Mouse (Mus musculus) testis, adult 2 months (tissue): Measurements from ENCODE around the gene Samd4. TPM values are rescaled to one million over a fixed set of nuclear protein-coding genes. Genes with fewer than 3 reads are reported as not detected.

Experiments
- H3K27ac ChIP-seq: fragments of 200-500 bp; 2 replicates; pipeline ENCODE4 v1.5.1; 2012; ENCODE audit warnings: low read depth, low read length; ENCODE audit not compliant: control insufficient read depth, insufficient read depth
- H3K27me3 ChIP-seq: fragments of 200-500 bp; 2 replicates; pipeline ENCODE4 v1.6.1; 2012; ENCODE audit warnings: mild to moderate bottlenecking, low read length, moderate library complexity; ENCODE audit not compliant: control insufficient read depth, insufficient read depth
- H3K36me3 ChIP-seq: fragments of 200-500 bp; 2 replicates; pipeline ENCODE4 v1.6.1; 2012; ENCODE audit warnings: mild to moderate bottlenecking, low read length; ENCODE audit not compliant: control insufficient read depth, insufficient read depth
- H3K4me1 ChIP-seq: fragments of 200-500 bp; 2 replicates; pipeline ENCODE4 v1.6.1; 2012; ENCODE audit warnings: low read length; ENCODE audit not compliant: control insufficient read depth, insufficient read depth
- H3K4me3 ChIP-seq: fragments of 200-500 bp; 2 replicates; pipeline ENCODE4 v1.5.1; 2012; ENCODE audit warnings: low read depth, mild to moderate bottlenecking, low read length, moderate library complexity, mixed read lengths; ENCODE audit not compliant: control insufficient read depth
- CTCF ChIP-seq: fragments of 200-500 bp; IDR thresholded peaks from 2 replicates; pipeline ENCODE4 v1.5.1; 2012; ENCODE audit warnings: low read depth, mild to moderate bottlenecking, inconsistent platforms, low read length, moderate library complexity; ENCODE audit not compliant: control insufficient read depth, insufficient read depth, insufficient replicate concordance
- POLR2A ChIP-seq: fragments of 200-500 bp; IDR thresholded peaks from 2 replicates; pipeline ENCODE4 v1.6.1; 2012; ENCODE audit warnings: low read depth, mild to moderate bottlenecking, inconsistent platforms, low read length, moderate library complexity; ENCODE audit not compliant: control insufficient read depth
- polyA plus RNA-seq: library from polyadenylated mRNA; depleted of rRNA; stranded (reverse); fragments of >200 nt; gene quantifications from 2 replicates; pipeline ENCODE4 v1.2.3, GENCODE M21; 2012

Gene Samd4
- polyA plus RNA-seq, 1 experiment = 693 TPM

- no peak for TF ChIP-seq POLR2A
- TF ChIP-seq CTCF = no peak
- H3K27me3 ChIP-seq = no peaks in the 10 kb centered on the region
- no peaks in the 10 kb centered on the region for H3K36me3 ChIP-seq
- H3K27ac ChIP-seq = no peak overlapping the region
- H3K4me1 ChIP-seq = no peaks in the 10 kb centered on the region
- H3K4me3 ChIP-seq = no peak overlapping the region
These were observed 76.6 kb downstream of the Samd4 start for GRCm38 (mm10) chr14:46959166-46959721.

DNA sequence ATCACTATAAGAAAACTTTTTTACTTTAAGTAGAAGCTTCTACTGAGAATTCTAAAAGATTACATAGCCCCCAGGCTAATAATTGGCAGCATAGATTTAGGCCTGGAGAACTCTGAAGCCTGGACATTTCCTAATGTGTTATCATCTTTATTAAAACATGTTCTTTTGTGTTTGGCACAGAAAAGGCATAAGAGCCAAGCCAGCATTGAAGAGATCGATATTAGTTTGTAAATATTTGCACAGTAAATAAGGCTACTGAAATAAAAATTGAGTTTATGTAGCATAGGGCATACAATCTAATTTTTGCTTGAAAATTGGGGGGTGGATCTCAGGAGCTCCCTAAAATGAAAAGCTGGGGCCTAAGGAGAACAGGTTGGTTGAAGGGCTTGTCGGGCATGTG, 77.2 kb downstream of the Samd4 start:
- Histone ChIP-seq H3K36me3 (no peaks in the 10 kb centered on the region), H3K4me1 (no peaks in the 10 kb centered on the region), H3K27me3 (no peaks in the 10 kb centered on the region), H3K4me3 (no peak overlapping the region), H3K27ac (no peak overlapping the region)
- TF ChIP-seq POLR2A = no peak
- TF ChIP-seq CTCF = no peak

DNA sequence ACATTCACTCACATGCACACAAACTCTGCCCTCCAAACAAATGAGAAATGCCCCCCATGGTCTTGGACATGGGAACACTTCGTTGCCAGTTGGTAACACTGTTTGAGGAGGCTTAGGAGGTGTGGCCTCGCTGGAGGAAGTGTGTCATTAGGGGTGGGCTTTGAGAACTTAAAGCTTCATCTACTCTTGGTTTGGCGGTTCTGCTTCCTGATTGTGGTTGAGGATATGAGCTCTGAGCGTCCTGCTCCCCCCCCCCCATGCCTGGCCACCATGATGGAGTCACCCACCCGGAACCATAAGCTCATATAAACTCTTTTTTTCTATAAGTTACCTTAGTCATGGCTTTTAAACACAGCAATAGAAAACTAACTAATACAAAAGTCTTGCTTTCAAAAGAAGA, 80.2 kb downstream of the Samd4 start:
- H3K4me3 ChIP-seq = no peak overlapping the region
- no peaks in the 10 kb centered on the region for H3K4me1 ChIP-seq
- no peaks in the 10 kb centered on the region for H3K36me3 ChIP-seq

DNA sequence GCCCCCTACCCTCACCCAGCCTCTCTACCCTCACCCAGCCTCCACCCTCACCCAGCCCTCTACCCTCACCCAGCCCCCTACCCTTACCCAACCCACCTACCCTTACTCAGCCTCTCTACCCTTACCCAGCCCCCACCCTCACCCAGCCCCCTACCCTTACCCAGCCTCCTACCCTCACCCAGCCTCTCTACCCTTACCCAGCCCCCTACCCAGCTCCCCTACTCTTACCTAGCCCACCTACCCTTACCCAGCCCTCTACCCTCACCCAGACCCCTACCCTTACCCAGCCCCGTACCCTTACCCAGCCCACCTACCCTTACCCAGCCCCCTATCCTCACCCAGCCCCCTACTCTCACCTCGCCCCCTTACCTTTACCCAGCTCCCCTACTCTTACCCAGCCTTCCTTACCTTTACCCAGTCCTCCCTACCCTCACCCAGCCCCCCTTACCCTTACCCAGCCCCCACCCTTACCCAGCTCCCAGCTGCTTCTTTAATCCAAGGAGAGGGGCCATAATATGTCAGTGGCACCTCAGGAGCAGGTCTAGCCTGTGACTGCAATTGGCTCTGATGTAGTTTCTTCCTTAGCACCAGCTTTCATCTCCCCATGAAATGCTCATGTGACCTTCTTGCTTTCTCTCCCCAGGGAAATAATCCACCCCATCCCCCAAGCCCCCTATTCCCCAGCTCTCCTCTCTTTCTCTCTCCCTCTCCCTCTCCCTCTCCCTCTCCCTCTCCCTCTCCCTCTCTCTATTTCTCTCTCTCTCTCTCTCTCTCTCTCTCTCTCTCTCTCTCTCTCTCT, 81.6 kb downstream of the Samd4 start:
- H3K27ac ChIP-seq = no peak overlapping the region
- H3K27me3 ChIP-seq = no peaks in the 10 kb centered on the region
- no peaks in the 10 kb centered on the region for H3K4me1 ChIP-seq
- no peaks in the 10 kb centered on the region for H3K36me3 ChIP-seq
- H3K4me3 ChIP-seq = no peak overlapping the region
- TF ChIP-seq CTCF (no peak), POLR2A (no peak)

More for the DNA sequence above, 80.2 kb downstream of the Samd4 start:
- Histone ChIP-seq H3K27ac (no peak overlapping the region), H3K27me3 (no peaks in the 10 kb centered on the region)
- TF ChIP-seq POLR2A (no peak), CTCF (no peak)

- H3K27ac ChIP-seq = no peak overlapping the region
- no peaks in the 10 kb centered on the region for H3K27me3 ChIP-seq
- H3K4me3 ChIP-seq = no peak overlapping the region
- no peaks in the 10 kb centered on the region for H3K4me1 ChIP-seq
- no peaks in the 10 kb centered on the region for H3K36me3 ChIP-seq
- TF ChIP-seq POLR2A (no peak), CTCF (no peak)
These were observed 83.6 kb downstream of the Samd4 start for GRCm38 (mm10) chr14:46966206-46966605.

- Histone ChIP-seq H3K27me3 (no peaks in the 10 kb centered on the region), H3K36me3 (no peaks in the 10 kb centered on the region), H3K27ac (no peak overlapping the region), H3K4me3 (no peak overlapping the region), H3K4me1 (no peaks in the 10 kb centered on the region)
- no peak for TF ChIP-seq POLR2A
- TF ChIP-seq CTCF = no peak
These were observed 85.4 kb downstream of the Samd4 start for GRCm38 (mm10) chr14:46968046-46968445.

DNA sequence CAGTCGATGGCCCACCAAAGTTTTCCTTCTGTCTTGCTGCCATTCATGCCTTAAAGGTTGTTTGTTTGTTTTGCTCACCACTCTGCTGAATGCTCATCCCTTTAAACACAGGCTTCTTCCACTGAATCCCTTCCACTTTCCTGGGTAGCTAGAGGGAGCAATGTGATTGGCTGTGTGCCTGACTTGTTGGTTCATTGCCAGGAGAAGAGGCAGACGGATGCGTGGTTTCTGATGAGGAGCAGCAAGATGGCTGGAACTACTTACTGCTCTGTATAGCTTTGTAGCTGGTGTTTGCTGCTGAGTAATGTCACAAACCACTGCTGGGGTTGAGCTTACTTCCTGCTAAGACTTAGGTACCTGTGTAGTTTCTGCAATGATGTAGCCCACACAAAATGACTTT, 88.0 kb downstream of the Samd4 start:
- no peak for TF ChIP-seq POLR2A
- TF ChIP-seq CTCF = no peak
- no peaks in the 10 kb centered on the region for H3K4me1 ChIP-seq
- no peak overlapping the region for H3K4me3 ChIP-seq
- no peak overlapping the region for H3K27ac ChIP-seq
- H3K36me3 ChIP-seq = no peaks in the 10 kb centered on the region
- H3K27me3 ChIP-seq = no peaks in the 10 kb centered on the region

DNA sequence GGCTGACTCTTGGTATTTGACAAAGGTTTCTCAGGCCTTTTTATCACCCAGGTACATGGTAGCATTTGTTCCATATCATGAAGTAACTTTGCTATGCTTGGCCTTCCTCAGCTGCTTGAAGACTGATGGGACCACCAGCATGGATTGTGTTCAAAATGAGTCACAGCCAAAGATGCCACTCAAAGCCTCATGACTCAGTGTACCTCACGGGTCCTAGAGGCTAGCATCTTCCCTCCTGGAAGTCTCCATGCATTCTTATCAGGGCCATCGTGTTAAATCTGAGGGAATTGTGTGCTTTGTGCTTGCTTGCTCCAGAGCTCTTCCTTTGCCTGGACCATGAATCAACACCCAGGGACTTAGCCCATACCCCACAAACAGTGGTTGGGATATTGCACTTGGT, 89.1 kb downstream of the Samd4 start:
- H3K36me3 ChIP-seq = no peaks in the 10 kb centered on the region
- no peak overlapping the region for H3K27ac ChIP-seq
- no peaks in the 10 kb centered on the region for H3K27me3 ChIP-seq
- H3K4me3 ChIP-seq = no peak overlapping the region
- H3K4me1 ChIP-seq = no peaks in the 10 kb centered on the region
- TF ChIP-seq POLR2A = no peak
- TF ChIP-seq CTCF = no peak
